Mouse (Mus musculus): Measurements from ENCODE around the gene Ppp1r11.

Gene Ppp1r11

GRCm38 (mm10) chr17:36961125-36961524 is 9.6 kb upstream of the Ppp1r11 start:
- no peak for DNase-seq (ENCODE audit: low spot score)

DNA sequence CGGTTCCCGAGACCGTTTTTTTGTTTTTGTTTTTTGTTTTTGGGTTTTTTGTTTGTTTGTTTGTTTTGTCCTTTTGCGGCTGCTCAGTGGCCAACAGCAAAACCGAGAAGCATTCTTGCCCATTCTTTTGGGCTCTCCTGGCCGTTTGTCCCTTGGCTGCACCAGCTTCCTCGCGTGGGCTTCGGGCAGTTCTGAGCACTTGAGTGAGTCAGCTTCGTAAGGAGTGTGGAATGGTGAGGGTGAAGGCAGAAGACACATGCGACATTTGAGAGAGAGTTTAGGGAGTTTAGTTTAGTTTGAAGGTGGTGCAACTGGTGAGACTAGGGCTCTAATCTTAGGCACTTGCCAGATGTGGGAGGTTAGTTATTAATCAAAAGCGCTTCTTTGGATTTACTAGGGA is 7.3 kb upstream of the Ppp1r11 start:
- DNase-seq (ENCODE audit: low spot score), result no peak

DNA sequence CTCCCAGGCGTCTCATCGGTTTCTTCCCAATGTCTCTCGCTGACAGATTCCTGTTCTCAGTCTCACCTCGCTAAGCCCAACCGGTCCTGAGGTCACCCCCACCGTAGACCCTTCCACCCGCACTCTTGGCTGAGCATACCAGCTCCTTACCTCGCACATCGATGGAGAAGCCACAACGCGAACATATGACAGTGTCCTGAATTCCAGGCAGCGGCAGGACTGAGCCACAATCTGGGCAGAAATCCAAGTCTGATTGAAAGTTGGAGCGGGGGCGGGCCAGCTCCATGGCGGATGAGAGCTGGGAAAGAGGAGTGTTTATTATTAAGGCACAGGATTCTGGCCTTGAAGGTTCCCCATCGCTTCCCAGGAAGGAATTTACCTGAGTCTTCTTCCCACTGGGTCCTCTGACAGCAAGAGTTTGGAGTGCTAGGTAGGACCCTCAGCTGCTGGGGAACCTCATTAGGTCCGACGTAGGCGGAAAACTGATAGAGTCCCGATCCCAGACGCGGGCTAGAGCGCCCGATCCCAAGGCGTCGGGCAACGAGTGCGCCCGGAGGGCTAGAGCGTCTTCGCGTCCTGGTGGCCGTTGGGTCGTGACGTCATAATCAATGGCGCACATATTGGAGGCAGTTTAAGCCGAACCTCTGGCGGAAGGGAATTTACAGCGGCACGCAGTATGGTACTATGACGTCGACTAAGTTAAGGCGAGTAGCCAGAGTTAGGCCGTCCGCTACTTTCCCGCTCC is 6.6 kb upstream of the Ppp1r11 start, which contains the start of the genes Znrd1 and Znrd1as:
Gene Znrd1, minus strand, starts transcription at position 561 of the 745 bp plus-strand sequence.
Gene Znrd1as, plus strand, starts transcription at position 594 of the 745 bp plus-strand sequence.
- DNase-seq (ENCODE audit: low spot score), result peak; percentile 76

DNA sequence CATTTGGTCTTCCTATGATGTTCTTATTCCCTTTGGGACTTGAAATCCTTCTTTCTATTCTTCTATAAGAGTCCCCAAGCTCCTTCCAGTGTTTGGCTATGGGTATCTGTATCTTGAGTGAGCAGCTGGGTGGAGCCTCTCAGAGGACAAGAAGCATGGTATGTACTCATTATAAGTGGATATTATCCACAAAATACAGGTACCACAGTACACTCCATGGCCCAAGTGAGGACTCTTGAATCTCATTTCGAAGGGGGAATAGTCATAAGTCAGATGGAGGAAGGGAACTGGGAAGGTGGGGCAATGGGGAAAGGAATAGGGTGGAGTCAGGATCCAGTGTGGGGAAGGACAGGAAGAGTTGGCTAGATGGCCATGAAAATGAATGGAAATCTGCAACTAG is 1.5 kb upstream of the Ppp1r11 start:
- DNase-seq (ENCODE audit: low spot score), result no peak

DNA sequence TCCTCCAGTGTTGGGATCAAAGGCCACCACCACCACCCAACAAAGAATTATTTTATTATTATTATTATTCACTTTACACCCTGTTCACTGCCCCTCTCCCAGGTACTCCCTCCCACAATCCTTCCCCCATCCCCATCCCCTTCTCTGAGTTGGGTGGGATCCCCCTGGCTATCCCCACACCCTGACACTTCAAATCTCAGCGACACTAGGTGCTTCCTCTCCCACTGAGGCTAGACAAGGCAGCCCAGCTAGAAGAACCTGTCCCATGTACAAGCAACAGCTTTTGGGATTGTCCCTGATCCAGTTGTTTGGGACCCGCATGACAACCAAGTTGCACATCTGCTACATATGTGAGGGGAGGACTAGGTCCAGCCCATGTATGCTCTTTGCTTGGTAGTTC is 1.1 kb upstream of the Ppp1r11 start:
- no peak for DNase-seq (ENCODE audit: low spot score)

DNA sequence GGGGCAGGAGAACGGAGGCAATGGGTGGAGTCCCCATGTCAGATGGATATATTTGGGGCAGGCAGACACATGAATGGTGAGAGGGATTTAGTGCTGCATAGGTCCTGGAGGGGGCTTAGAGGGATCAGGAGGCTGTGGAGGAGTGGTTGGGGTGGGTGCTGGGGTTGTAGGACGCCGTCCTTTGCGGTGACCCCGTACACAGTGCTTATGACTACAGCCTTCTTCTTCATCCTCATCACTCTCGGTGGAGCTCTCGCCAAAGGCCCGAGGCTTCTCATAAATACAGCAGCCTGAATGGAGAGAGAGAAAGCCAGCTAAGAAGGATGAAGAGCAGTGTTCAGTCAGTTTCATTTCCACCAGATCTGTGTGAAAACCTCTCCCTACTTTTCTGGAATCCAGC is 2.3 kb downstream of the Ppp1r11 start:
- DNase-seq (ENCODE audit: low spot score), result no peak

DNA sequence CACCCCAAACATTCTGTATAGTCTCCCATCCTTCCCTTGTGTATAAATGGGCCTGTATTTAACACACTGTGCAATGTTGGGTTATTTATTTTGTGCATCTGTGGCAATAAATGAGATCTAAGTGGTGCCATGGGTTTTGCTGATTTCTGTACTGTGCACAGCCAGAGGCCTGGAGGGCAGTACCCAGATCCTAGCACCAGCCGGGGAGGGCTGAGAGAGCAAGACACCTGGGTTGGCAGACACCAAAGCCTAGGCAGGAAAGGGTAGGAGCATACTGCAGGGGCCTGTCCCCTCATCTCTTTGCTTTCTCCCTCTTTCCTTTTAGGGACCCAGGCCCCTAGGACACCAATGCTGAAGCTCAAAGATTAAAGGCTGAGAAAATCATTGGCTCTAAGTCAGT is 3.3 kb downstream of the Ppp1r11 start:
- no peak for DNase-seq (ENCODE audit: low spot score)

GRCm38 (mm10) chr17:36947051-36947819 is 4.3 kb downstream of the Ppp1r11 start:
- no peak for DNase-seq (ENCODE audit: low spot score)

DNA sequence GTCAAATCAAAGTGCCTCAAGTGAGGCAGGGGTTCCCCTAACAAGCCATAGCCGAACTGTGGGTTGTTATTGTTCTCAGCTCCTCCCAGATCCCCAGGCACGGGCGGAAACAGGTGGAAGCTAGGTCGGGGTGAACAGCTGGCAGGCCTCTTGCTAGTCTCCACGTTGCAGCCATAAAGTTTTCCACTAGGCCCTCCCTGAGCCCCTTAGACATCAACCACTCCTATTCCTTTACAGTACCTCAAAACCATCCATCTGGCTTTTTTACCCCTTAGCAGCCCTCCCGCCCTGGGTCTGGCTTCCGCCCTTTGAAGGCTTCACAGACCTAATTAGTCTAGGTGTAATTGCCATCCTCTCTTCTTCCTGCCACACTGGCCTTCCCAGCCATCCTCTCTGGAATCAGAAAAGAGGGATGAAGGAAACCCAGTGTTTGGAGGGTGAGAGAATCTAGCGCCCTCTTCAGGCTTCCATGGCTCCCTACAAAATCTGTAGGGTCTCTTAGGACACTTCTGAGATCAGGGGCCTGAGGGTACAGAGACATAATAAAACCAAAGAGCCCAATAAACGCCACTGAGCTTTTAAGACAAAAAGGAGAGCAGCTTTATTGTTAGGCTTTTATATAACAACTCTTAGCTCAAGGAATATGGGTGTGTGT is 7.3 kb downstream of the Ppp1r11 start:
- no peak for DNase-seq (ENCODE audit: low spot score)

DNA sequence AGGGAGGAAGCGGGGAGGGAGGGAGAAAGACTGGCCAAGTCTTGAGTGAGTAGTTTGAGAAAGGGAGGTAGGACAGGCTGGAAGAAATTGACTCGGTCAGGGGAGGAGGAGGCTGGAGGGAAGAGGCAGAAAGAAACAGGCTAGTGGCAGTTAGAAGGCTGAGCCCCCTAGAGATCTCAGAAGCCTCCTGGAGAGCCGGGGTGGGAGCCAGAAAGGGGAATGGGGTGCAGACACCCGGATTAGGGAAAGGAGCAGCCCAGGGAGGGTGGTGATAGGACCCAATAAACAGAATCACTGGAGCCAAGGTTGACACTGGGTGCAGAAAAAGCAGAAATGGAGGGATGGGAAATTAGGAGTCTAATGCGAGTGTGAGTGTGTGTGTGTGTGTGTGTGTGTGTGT is 7.8 kb downstream of the Ppp1r11 start:
- DNase-seq (ENCODE audit: low spot score), result no peak

DNA sequence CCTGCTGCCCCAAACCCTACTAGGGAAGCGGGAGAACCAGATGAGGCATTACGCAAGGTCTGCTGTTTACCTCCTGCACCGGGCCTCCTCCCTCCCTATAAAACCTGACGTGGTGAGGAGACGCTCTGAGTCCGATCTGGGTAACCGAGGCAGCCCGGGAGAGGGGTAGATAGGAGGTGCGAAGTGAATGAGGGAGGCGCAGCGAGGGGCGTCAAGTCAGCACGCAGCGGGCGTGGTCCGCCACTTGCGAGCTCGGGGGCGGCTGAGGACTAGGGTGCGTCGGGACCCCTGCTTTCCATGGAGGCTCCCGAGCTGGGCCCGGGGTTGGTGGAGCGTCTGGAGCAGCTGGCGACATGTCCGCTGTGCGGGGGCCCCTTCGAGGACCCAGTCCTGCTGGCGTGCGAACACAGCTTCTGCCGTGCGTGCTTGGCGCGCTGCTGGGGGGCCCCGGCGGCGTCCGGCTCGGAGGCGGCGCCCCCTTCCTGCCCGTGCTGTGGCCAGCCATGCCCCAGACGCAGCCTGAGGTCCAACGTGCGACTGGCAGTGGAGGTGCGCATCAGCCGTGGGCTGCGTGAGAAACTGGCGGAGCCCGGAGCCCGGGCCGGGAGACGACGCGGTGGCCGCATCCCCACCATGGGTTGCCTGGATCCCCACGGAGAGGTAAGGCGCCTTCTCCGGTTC is 8.6 kb downstream of the Ppp1r11 start, which contains the start of gene Rnf39:
Gene Rnf39, plus strand, starts transcription at position 128 of the 681 bp plus-strand sequence.
- DNase-seq (ENCODE audit: low spot score), result peak; percentile 16

DNA sequence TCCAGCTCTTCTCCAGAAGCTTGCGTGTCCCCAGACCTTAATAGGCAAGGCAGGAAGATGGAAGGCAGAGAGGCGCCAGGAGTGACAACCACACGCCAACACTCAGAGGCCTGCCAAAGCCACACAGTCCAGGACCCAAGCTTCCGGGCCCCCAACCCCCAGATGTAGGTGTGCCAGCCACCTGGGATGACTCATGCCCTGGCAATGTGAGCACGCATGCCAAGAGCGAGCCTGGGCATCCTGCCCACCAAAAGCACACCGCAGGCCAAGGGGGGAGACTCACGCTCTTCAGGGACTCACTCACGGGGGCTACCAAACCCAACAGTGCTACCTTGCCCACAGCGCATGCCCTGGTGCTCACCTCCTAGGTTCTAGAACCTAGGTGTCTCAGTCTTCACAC is 9.2 kb downstream of the Ppp1r11 start:
- DNase-seq (ENCODE audit: low spot score), result peak; percentile 17

- DNase-seq (ENCODE audit: low spot score), result no peak
These were observed 13.5 kb downstream of the Ppp1r11 start for GRCm38 (mm10) chr17:36938056-36938455.

GRCm38 (mm10) chr17:36931806-36932205 is 19.7 kb downstream of the Ppp1r11 start:
- no peak for DNase-seq (ENCODE audit: low spot score)

- no peak for DNase-seq (ENCODE audit: low spot score)
These were observed 20.4 kb downstream of the Ppp1r11 start for GRCm38 (mm10) chr17:36931130-36931529.

- DNase-seq (ENCODE audit: low spot score), result no peak
These were observed 21.3 kb downstream of the Ppp1r11 start for GRCm38 (mm10) chr17:36930233-36930632.

- DNase-seq (ENCODE audit: low spot score), result no peak
These were observed 22.2 kb downstream of the Ppp1r11 start for GRCm38 (mm10) chr17:36929236-36929932.

DNA sequence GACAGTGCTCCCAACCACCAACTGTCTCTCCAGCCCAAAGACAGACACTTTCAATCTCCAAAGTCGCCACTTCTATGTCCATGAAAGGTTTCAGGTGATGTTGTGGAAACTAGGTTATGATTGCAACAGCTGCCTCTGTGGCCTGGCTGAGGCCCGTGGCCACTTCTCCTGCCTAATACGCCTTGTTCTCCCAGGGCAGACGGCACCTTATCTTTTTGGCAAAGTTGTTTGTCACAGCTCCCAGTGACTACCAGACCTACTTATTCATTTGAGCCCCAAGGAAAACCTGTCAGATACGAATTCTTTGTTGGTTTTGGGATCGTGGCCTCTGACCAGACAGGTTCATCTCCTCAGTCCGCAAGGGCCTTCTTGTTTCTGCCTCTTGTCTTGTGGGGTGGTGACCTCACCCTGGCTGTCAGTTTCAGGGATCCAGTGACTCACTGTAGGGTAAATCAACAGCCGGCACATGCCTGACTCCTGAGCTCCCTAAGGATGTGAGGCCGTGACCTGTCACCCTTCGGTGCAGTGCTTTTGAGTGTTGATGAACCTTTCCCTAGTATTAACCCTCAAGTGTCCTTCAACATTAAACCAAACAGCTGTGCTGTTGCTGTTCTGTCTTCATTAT is 23.9 kb downstream of the Ppp1r11 start:
- no peak for DNase-seq (ENCODE audit: low spot score)

DNA sequence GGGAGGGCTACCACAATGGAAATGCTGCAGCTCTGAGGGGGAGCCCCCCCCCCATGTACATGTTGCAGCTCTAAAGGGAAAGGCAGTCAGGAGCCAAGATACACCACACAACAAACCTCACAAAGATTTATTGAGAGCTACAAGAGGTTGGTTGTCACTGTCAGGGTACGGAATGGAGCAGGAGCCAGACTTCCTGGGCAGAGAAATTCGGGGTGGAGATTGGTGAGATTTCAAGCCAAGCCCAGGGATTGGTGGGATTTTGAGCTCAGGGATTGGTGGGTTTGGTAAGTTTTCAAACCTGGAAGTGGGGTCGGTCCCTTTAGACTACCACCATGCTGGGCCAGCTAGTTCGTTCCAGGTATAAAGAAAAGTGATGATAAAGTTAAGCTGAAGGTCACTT is 28.1 kb downstream of the Ppp1r11 start:
- DNase-seq (ENCODE audit: low spot score), result no peak

DNA sequence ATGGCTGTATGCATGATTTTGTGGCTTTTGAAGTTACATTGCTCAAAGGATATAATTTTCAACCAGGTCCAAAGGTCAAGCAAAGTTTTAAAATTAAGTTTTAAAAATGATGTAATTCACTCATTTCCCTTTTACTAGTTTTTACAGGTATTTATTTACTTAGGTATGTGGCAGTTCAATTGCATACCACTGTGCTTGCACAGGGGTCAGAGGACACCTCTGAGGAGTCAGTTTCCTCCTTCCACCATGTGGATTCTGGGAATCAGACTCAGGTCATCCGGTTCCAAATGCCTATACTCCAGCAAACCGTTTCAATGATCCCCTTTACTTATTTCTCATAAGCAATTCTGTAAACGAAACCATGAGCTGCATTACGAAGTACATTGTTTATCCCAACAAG is 28.8 kb downstream of the Ppp1r11 start:
- DNase-seq (ENCODE audit: low spot score), result no peak

- no peak for DNase-seq (ENCODE audit: low spot score)
These were observed 31.3 kb downstream of the Ppp1r11 start for GRCm38 (mm10) chr17:36920239-36920638.

All from urinary bladder, postnatal 10 days (tissue).